Mouse (Mus musculus) forebrain, embryonic 11.5 days (tissue): ENCODE data around the gene Gfra1. TPM values are rescaled to one million over a fixed set of nuclear protein-coding genes. Genes with fewer than 3 reads are reported as not detected.

Experiments
- ATAC-seq: fragments of 200-750 bp; cut with Nextera tagmentation; replicated peaks from 2 replicates; pipeline ENCODE4 v1.8.0; 2017; ENCODE audit warnings: moderate TSS enrichment; ENCODE audit not compliant: low FRiP score
- DNase-seq: peaks from one replicate; pipeline ENCODE4 v3.0.0-alpha.2; 2017; ENCODE audit warnings: low spot score
- H3K27ac ChIP-seq: fragments of 300-500 bp; sonication (generic); 2 replicates; pipeline ENCODE4 v1.5.1; 2014; ENCODE audit warnings: low read depth, low read length
- H3K27me3 ChIP-seq: fragments of 300-500 bp; sonication (generic); 2 replicates; pipeline ENCODE4 v1.6.1; 2014; ENCODE audit warnings: mild to moderate bottlenecking, low read length, mixed read lengths; ENCODE audit not compliant: control insufficient read depth, insufficient read depth
- H3K36me3 ChIP-seq: fragments of 300-500 bp; sonication (generic); 2 replicates; pipeline ENCODE4 v1.6.1; 2014; ENCODE audit warnings: mild to moderate bottlenecking, low read length, moderate library complexity, mixed read lengths; ENCODE audit not compliant: control insufficient read depth, insufficient read depth
- H3K4me1 ChIP-seq: fragments of 300-500 bp; sonication (generic); replicated peaks from 2 replicates; pipeline ENCODE4 v1.6.1; 2014; ENCODE audit warnings: low read length, mixed read lengths; ENCODE audit not compliant: control insufficient read depth, insufficient read depth
- H3K4me2 ChIP-seq: fragments of 300-500 bp; sonication (generic); 2 replicates; pipeline ENCODE4 v1.6.1; 2014; ENCODE audit warnings: low read depth, mild to moderate bottlenecking, low read length, moderate library complexity, mixed read lengths; ENCODE audit not compliant: severe bottlenecking
- H3K4me3 ChIP-seq: fragments of 300-500 bp; sonication (generic); 2 replicates; pipeline ENCODE4 v1.5.1; 2014; ENCODE audit warnings: low read depth, low read length
- H3K9ac ChIP-seq: fragments of 300-500 bp; sonication (generic); 2 replicates; pipeline ENCODE4 v1.6.1; 2014; ENCODE audit warnings: low read length
- H3K9me3 ChIP-seq: fragments of 300-500 bp; sonication (generic); 2 replicates; pipeline ENCODE4 v1.6.1; 2016; ENCODE audit warnings: low read length, mixed read lengths; ENCODE audit not compliant: control insufficient read depth
- WGBS: fragments of 180-500 bp; shearing (Covaris S2); extraction: QIAGEN DNeasy Blood & Tissue Kit; methylation state at CpG from one replicate; pipeline ENCODE4 v1.1.7; 2014; 5-methylcytosine and 5-hydroxymethylcytosine counted together
- polyA plus RNA-seq: library from polyadenylated mRNA; unstranded; fragments of >200 nt; fragmentation: Nextera tagmentation; extraction: Ambion mirVana; gene quantifications from 2 replicates; pipeline ENCODE4 v1.2.1, GENCODE M21; 2014

Gene Gfra1
- polyA plus RNA-seq, 1 experiment from 2014 or later, result 9.6 TPM

GRCm38 (mm10) chr19:58468331-58468730, 12.6 kb upstream of the Gfra1 start:
- H3K36me3 ChIP-seq, result no peaks in the 10 kb centered on the region
- no peaks in the 10 kb centered on the region; the same call in 1 of the 2 replicates for H3K4me1 ChIP-seq
- no peaks in the 10 kb centered on the region; the same call in 1 of the 2 replicates for H3K27me3 ChIP-seq
- ATAC-seq (no peak), DNase-seq (no peak)
- no peak overlapping the region for H3K4me3 ChIP-seq
- no peaks in the 10 kb centered on the region for H3K9me3 ChIP-seq
- WGBS, result 72% methylated on average over 2 of the region's 2 CpGs
- no peak overlapping the region for H3K4me2 ChIP-seq
- no peak overlapping the region for H3K9ac ChIP-seq
- no peak overlapping the region for H3K27ac ChIP-seq

- Histone ChIP-seq H3K9me3 (no peaks in the 10 kb centered on the region), H3K9ac (no peak overlapping the region), H3K27ac (no peak overlapping the region), H3K4me1 (no peaks in the 10 kb centered on the region; the same call in 1 of the 2 replicates), H3K4me3 (no peak overlapping the region), H3K27me3 (peaks cover 6% of the 10 kb centered on the region; the same call in 1 of the 2 replicates), H3K4me2 (no peak overlapping the region), H3K36me3 (no peaks in the 10 kb centered on the region)
- ATAC-seq, result no peak
- 50% methylated on average over 3 of the region's 3 CpGs for WGBS
- DNase-seq, result no peak
Measured at GRCm38 (mm10) chr19:58463755-58464154, 8.0 kb upstream of the Gfra1 start.

GRCm38 (mm10) chr19:58460361-58461022, 4.8 kb upstream of the Gfra1 start:
- no peaks in the 10 kb centered on the region for H3K9me3 ChIP-seq
- no peak overlapping the region for H3K27ac ChIP-seq
- H3K4me2 ChIP-seq, result no peak overlapping the region; the same call in 1 of the 2 replicates
- ATAC-seq (0 out of 2 replicates have a peak, but pooled peaks have one; percentile 32), DNase-seq (peak; percentile 59)
- no peak overlapping the region for H3K4me3 ChIP-seq
- peaks cover 7% of the 10 kb centered on the region; the same call in 1 of the 2 replicates for H3K4me1 ChIP-seq
- peaks cover 16% of the 10 kb centered on the region; the same call in 1 of the 2 replicates for H3K27me3 ChIP-seq
- WGBS, result 5% methylated on average over 13 of the region's 13 CpGs
- H3K36me3 ChIP-seq, result no peaks in the 10 kb centered on the region
- H3K9ac ChIP-seq, result no peak overlapping the region

GRCm38 (mm10) chr19:58456491-58457061, 867 bp upstream of the Gfra1 start:
- 4% methylated on average over 16 of the region's 16 CpGs for WGBS
- no peaks in the 10 kb centered on the region for H3K36me3 ChIP-seq
- H3K4me2 ChIP-seq, result peak overlapping the region; percentile 99
- peaks cover 19% of the 10 kb centered on the region for H3K4me1 ChIP-seq
- H3K4me3 ChIP-seq, result peak overlapping the region; percentile 46
- no peak overlapping the region; the same call in 1 of the 2 replicates for H3K27ac ChIP-seq
- H3K9me3 ChIP-seq, result no peaks in the 10 kb centered on the region
- H3K27me3 ChIP-seq, result peaks cover 46% of the 10 kb centered on the region
- no peak; the same call in 1 of the 2 replicates for ATAC-seq
- peak overlapping the region; percentile 7; the same call in 1 of the 2 replicates for H3K9ac ChIP-seq
- peak; percentile 73 for DNase-seq

- peaks cover 19% of the 10 kb centered on the region for H3K4me1 ChIP-seq
Measured at GRCm38 (mm10) chr19:58455061-58455495, 631 bp downstream of the Gfra1 start.

GRCm38 (mm10) chr19:58454261-58455060, 1.2 kb downstream of the Gfra1 start:
- Histone ChIP-seq H3K4me2 (peak overlapping the region; percentile 99), H3K4me3 (peak overlapping the region; percentile 46), H3K9me3 (no peaks in the 10 kb centered on the region), H3K27ac (0 out of 2 replicates have a peak overlapping the region, but pooled peaks have one; percentile 18), H3K27me3 (peaks cover 42% of the 10 kb centered on the region), H3K36me3 (no peaks in the 10 kb centered on the region), H3K4me1 (peaks cover 19% of the 10 kb centered on the region), H3K9ac (peak overlapping the region; percentile 56)
- DNase-seq, result peak; percentile 79
- under 1% methylated on average over 60 of the region's 61 CpGs for WGBS
- peak; percentile 60 for ATAC-seq

More at GRCm38 (mm10) chr19:58455061-58455495, 631 bp downstream of the Gfra1 start:
- Histone ChIP-seq H3K36me3 (no peaks in the 10 kb centered on the region), H3K27me3 (peaks cover 46% of the 10 kb centered on the region), H3K9me3 (no peaks in the 10 kb centered on the region), H3K4me2 (peak overlapping the region; percentile 99), H3K4me3 (peak overlapping the region; percentile 46), H3K9ac (peak overlapping the region; percentile 56), H3K27ac (0 out of 2 replicates have a peak overlapping the region, but pooled peaks have one; percentile 18)
- peak; percentile 84 for DNase-seq
- peak; percentile 47 for ATAC-seq
- WGBS, result under 1% methylated on average over 21 of the region's 21 CpGs

- Histone ChIP-seq H3K4me3 (peak overlapping the region; percentile 46), H3K4me1 (peaks cover 19% of the 10 kb centered on the region), H3K36me3 (no peaks in the 10 kb centered on the region), H3K27me3 (peaks cover 39% of the 10 kb centered on the region), H3K9ac (peak overlapping the region; percentile 56), H3K9me3 (no peaks in the 10 kb centered on the region), H3K4me2 (peak overlapping the region; percentile 99), H3K27ac (no peak overlapping the region)
- ATAC-seq (no peak), DNase-seq (peak; percentile 73)
- WGBS, result 0% methylated on average over 22 of the region's 22 CpGs
Measured at GRCm38 (mm10) chr19:58453581-58453980, 2.1 kb downstream of the Gfra1 start.

GRCm38 (mm10) chr19:58452941-58453551, 2.7 kb downstream of the Gfra1 start:
- H3K4me1 ChIP-seq, result peaks cover 19% of the 10 kb centered on the region
- peak overlapping the region; percentile 99 for H3K4me2 ChIP-seq
- 1% methylated on average over 20 of the region's 20 CpGs for WGBS
- peak overlapping the region; percentile 46 for H3K4me3 ChIP-seq
- peak overlapping the region; percentile 51 for H3K9ac ChIP-seq
- peak; percentile 61 for DNase-seq
- no peaks in the 10 kb centered on the region for H3K36me3 ChIP-seq
- H3K9me3 ChIP-seq, result no peaks in the 10 kb centered on the region
- no peak for ATAC-seq
- H3K27ac ChIP-seq, result no peak overlapping the region
- peaks cover 36% of the 10 kb centered on the region for H3K27me3 ChIP-seq
